8 mouse cellular contexts compared by ENCODE assay signal in genomic region chr8:85299434-85300077, GRCm38 (mm10). TPM values are rescaled to one million over a fixed set of nuclear protein-coding genes. Genes with fewer than 3 reads are reported as not detected.
A peak's percentile ranks its signal among the peaks of the same experiment; 100 is the strongest.
DNase-seq lines count a peak whose midpoint lies in the region; ATAC-seq and TF ChIP-seq lines count a peak whose summit lies in the region.

Gene Orc6 (plus strand): TSS chr8:85299632.
Gene Vps35 (minus strand): TSS chr8:85299802.

- peak; percentile 98 for DNase-seq in 416B (ENCODE audit: low read depth)
- DNase-seq in heart, adult 8-10 months (ENCODE audit: low spot score): peak; percentile 97
- peak; percentile 97 for DNase-seq in kidney, adult 9 months
- peak; percentile 99 for DNase-seq in limb, embryonic 14.5 days (ENCODE audit: low spot score)
- DNase-seq in midbrain, postnatal 0 days (ENCODE audit: low spot score): peak; percentile 99
- peak; percentile 93 to 95 for DNase-seq in spleen, postnatal 14 days (ENCODE audit: low spot score in 2 of 2)

- H3K4me1 ChIP-seq in bone marrow, adult 2 months (ENCODE audit: control insufficient read depth, insufficient read depth, low read length): peaks cover 1% of the 10 kb centered on the region; the same call in 1 of the 2 replicates
- H3K4me1 ChIP-seq in embryonic facial prominence, embryonic 15.5 days: peaks cover 23% of the 10 kb centered on the region
- peaks cover 19% of the 10 kb centered on the region for H3K4me1 ChIP-seq in limb, embryonic 14.5 days (ENCODE audit: control insufficient read depth, insufficient read depth, low read length)
- H3K4me1 ChIP-seq in midbrain, postnatal 0 days (ENCODE audit: insufficient read depth, low read length): peaks cover 14% of the 10 kb centered on the region; the same call in 1 of the 2 replicates

- under 1% methylated on average over 63 of the region's 63 CpGs for WGBS in bone marrow, adult 2 months
- WGBS in embryonic facial prominence, embryonic 15.5 days: under 1% methylated on average over 63 of the region's 63 CpGs
- WGBS in limb, embryonic 14.5 days: 1% methylated on average over 60 of the region's 63 CpGs
- WGBS in midbrain, postnatal 0 days: under 1% methylated on average over 61 of the region's 63 CpGs

- peak within 1 kb of the TSS; percentile 98 for H3K9ac ChIP-seq in embryonic facial prominence, embryonic 15.5 days
- peak within 1 kb of the TSS; percentile 89 for H3K9ac ChIP-seq in limb, embryonic 14.5 days (ENCODE audit: low read depth, low read length, severe bottlenecking)
- peak within 1 kb of the TSS; percentile 89 for H3K9ac ChIP-seq in midbrain, postnatal 0 days (replicated peaks; ENCODE audit: low read length, poor library complexity, severe bottlenecking)

- peak within 1 kb of the TSS; percentile 95 for H3K27ac ChIP-seq in bone marrow, adult 2 months (ENCODE audit: control insufficient read depth, insufficient read depth, low read depth, low read length, poor library complexity)
- peak within 1 kb of the TSS; percentile 98 for H3K27ac ChIP-seq in embryonic facial prominence, embryonic 15.5 days (replicated peaks)
- peak within 1 kb of the TSS; percentile 96 for H3K27ac ChIP-seq in limb, embryonic 14.5 days (replicated peaks; ENCODE audit: low read depth, low read length)
- H3K27ac ChIP-seq in midbrain, postnatal 0 days (ENCODE audit: low read depth, low read length): peak within 1 kb of the TSS; percentile 96

- H3K4me2 ChIP-seq in embryonic facial prominence, embryonic 15.5 days (replicated peaks): peak within 1 kb of the TSS; percentile 75
- peak within 1 kb of the TSS; percentile 66 for H3K4me2 ChIP-seq in limb, embryonic 14.5 days (replicated peaks; ENCODE audit: low read depth, low read length, severe bottlenecking)
- peak within 1 kb of the TSS; percentile 71 for H3K4me2 ChIP-seq in midbrain, postnatal 0 days (ENCODE audit: low read depth, low read length, poor library complexity, severe bottlenecking)

- ATAC-seq in embryonic facial prominence, embryonic 15.5 days (ENCODE audit: insufficient number of reproducible peaks, low FRiP score, low TSS enrichment, low read depth): peak; percentile 98
- ATAC-seq in limb, embryonic 14.5 days (ENCODE audit: low FRiP score, low read depth): peak; percentile 98
- ATAC-seq in midbrain, postnatal 0 days (ENCODE audit: low FRiP score): peak; percentile 98

- TF ChIP-seq POLR2A in bone marrow, adult 2 months (IDR thresholded peaks at IDR 0.05; ENCODE audit: borderline replicate concordance, control insufficient read depth, low read depth, low read length): peak; percentile 96; the same call in 1 of the 2 replicates
- TF ChIP-seq POLR2A in limb, embryonic 14.5 days (IDR thresholded peaks at IDR 0.05; ENCODE audit: borderline replicate concordance, extremely low read depth, insufficient read depth, insufficient read length): peak; percentile 77; the same call in 1 of the 2 replicates

- no peaks in the 10 kb centered on the region for H3K27me3 ChIP-seq in embryonic facial prominence, embryonic 15.5 days
- H3K27me3 ChIP-seq in limb, embryonic 14.5 days (ENCODE audit: control insufficient read depth, insufficient read depth, low read length): no peaks in the 10 kb centered on the region
- H3K27me3 ChIP-seq in midbrain, postnatal 0 days (ENCODE audit: insufficient read depth, low read length): no peaks in the 10 kb centered on the region

- 0 out of 2 replicates have a peak, but pooled peaks have one; percentile 0 for TF ChIP-seq CTCF in bone marrow, adult 2 months (IDR thresholded peaks at IDR 0.05; ENCODE audit: control insufficient read depth, insufficient read depth, low read length)
- TF ChIP-seq CTCF in midbrain, postnatal 0 days (IDR thresholded peaks at IDR 0.05): no peak

- no peaks in the 10 kb centered on the region for H3K9me3 ChIP-seq in embryonic facial prominence, embryonic 15.5 days (replicated peaks)
- H3K9me3 ChIP-seq in limb, embryonic 14.5 days (ENCODE audit: control insufficient read depth, low read length): no peaks in the 10 kb centered on the region
- no peaks in the 10 kb centered on the region for H3K9me3 ChIP-seq in midbrain, postnatal 0 days (ENCODE audit: low read length)

- peak within 1 kb of the TSS; percentile 84 for H3K4me3 ChIP-seq in bone marrow, adult 2 months (replicated peaks; ENCODE audit: control insufficient read depth, low read depth, low read length)
- peak within 1 kb of the TSS; percentile 99 for H3K4me3 ChIP-seq in embryonic facial prominence, embryonic 15.5 days (replicated peaks)
- H3K4me3 ChIP-seq in limb, embryonic 14.5 days (replicated peaks; ENCODE audit: low read length): peak within 1 kb of the TSS; percentile 94
- peak within 1 kb of the TSS; percentile 88 for H3K4me3 ChIP-seq in midbrain, postnatal 0 days (ENCODE audit: low read depth, low read length)

- peaks cover 12% of the 10 kb centered on the region for H3K36me3 ChIP-seq in embryonic facial prominence, embryonic 15.5 days
- peaks cover 21% of the 10 kb centered on the region for H3K36me3 ChIP-seq in limb, embryonic 14.5 days (ENCODE audit: control insufficient read depth, insufficient read depth, low read length)
- H3K36me3 ChIP-seq in midbrain, postnatal 0 days (ENCODE audit: insufficient read depth, low read length): peaks cover 5% of the 10 kb centered on the region

RNA-seq across cellular contexts. Expression of gene Orc6, which starts in this region (rescaled TPM):
- 58.9 and 65.2 TPM in 2 replicates for polyA plus RNA-seq in bone marrow, adult 2 months (2011; ENCODE audit: insufficient read depth, insufficient read length, low replicate concordance, missing spikeins)
- polyA plus RNA-seq in embryonic facial prominence, embryonic 15.5 days (2015; fragmentation: Nextera tagmentation; extraction: Ambion mirVana): 85.7 and 89.4 TPM in 2 replicates
- total RNA-seq in heart, adult 8-10 months (2022): 1 to 10 TPM; 5.0 to 7.0 (median 5.3) TPM
- polyA plus RNA-seq in limb, embryonic 14.5 days (2012; rRNA removed): 77.6 and 99.3 TPM in 2 replicates
- polyA plus RNA-seq in limb, embryonic 14.5 days (2014; fragmentation: Nextera tagmentation; extraction: Ambion mirVana): 95.2 and 99.2 TPM in 2 replicates
- 33.4 and 42.6 TPM in 2 replicates for total RNA-seq in midbrain, postnatal 0 days (2014; rRNA removed)
- polyA plus RNA-seq in midbrain, postnatal 0 days (2015; fragmentation: Nextera tagmentation; extraction: Ambion mirVana): 60.0 and 65.7 TPM in 2 replicates

RNA-seq across cellular contexts. Expression of gene Vps35, which starts in this region (rescaled TPM):
- 22.3 and 37.8 TPM in 2 replicates for polyA plus RNA-seq in bone marrow, adult 2 months (2011; ENCODE audit: insufficient read depth, insufficient read length, low replicate concordance, missing spikeins)
- polyA plus RNA-seq in embryonic facial prominence, embryonic 15.5 days (2015; fragmentation: Nextera tagmentation; extraction: Ambion mirVana): 120 and 128 TPM in 2 replicates
- total RNA-seq in heart, adult 8-10 months (2022): 10 to 100 TPM; 66.9 to 68.9 (median 67.8) TPM
- polyA plus RNA-seq in limb, embryonic 14.5 days (2012; rRNA removed): 52.5 and 61.9 TPM in 2 replicates
- 123 and 125 TPM in 2 replicates for polyA plus RNA-seq in limb, embryonic 14.5 days (2014; fragmentation: Nextera tagmentation; extraction: Ambion mirVana)
- total RNA-seq in midbrain, postnatal 0 days (2014; rRNA removed): 121 and 136 TPM in 2 replicates
- polyA plus RNA-seq in midbrain, postnatal 0 days (2015; fragmentation: Nextera tagmentation; extraction: Ambion mirVana): 154 TPM in 2 replicates

Comparison
In these comparisons a context has a peak if more than half of its experiments do, and no peak if none do; other contexts are left out.
1. Peak in every context shown above with its lines: DNase-seq, ATAC-seq, H3K4me3 ChIP-seq and H3K27ac ChIP-seq.